Mouse (Mus musculus): Measurements from ENCODE around the gene Apbb1ip. TPM values are rescaled to one million over a fixed set of nuclear protein-coding genes. Genes with fewer than 3 reads are reported as not detected.

The Apbb1ip gene
- polyA plus RNA-seq, 1 experiment from 2014 or later = 1.5 TPM

DNA sequence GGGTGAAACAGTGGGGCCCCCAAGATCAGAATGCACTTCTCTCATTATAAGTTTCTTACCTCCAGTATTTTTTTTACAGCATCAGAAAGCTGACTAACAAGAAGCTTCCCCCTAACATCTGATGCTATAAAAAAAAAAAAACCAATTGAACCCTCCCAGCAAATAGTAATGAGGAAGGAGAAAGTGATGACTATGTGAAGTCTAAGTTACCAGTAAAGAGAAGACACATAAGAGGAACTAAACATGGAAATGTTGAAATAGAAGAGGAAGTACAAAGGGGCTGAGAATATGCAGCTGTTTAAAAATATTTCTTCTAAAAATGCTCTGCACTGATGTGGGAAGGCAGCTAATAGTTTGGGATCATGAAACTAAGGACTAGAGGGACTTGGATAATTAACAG lies 27.1 kb upstream of the Apbb1ip start:
- Histone ChIP-seq H3K36me3 (replicated peaks; ENCODE audit: control insufficient read depth, insufficient read depth, low read depth, low read length) (no peaks in the 10 kb centered on the region), H3K9me3 (replicated peaks; ENCODE audit: control insufficient read depth, low read length) (no peaks in the 10 kb centered on the region), H3K4me2 (ENCODE audit: low read depth, low read length) (no peak overlapping the region), H3K9ac (replicated peaks; ENCODE audit: low read length) (no peak overlapping the region), H3K27ac (replicated peaks; ENCODE audit: low read depth, low read length) (no peak overlapping the region), H3K4me1 (ENCODE audit: control insufficient read depth, insufficient read depth, low read length) (no peaks in the 10 kb centered on the region), H3K27me3 (ENCODE audit: control insufficient read depth, insufficient read depth, low read length) (no peaks in the 10 kb centered on the region), H3K4me3 (ENCODE audit: low read depth, low read length) (no peak overlapping the region)
- ATAC-seq (replicated peaks; ENCODE audit: insufficient number of reproducible peaks, low FRiP score, low TSS enrichment, low read depth) = no peak
- DNase-seq (ENCODE audit: low spot score) = no peak

DNA sequence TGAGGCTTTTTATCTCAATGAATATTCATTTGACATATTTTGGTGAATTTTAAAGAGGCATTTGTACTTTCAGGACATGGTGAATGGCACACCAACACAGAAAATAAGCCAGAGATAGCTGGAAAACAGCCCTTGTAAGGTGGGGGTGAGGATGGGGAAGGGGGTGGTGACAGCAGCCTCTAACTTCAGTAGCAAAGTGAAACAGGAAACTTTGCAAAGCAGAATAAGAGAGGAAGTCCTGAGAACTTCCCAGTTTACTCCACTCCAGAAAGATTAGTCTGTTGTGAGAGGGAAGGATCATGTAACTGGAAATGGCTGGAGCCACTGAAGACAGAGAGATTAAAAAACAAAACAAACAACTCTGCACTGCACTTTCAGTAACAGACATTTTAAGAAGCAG lies 26.0 kb upstream of the Apbb1ip start:
- Histone ChIP-seq H3K4me3 (ENCODE audit: low read depth, low read length) (no peak overlapping the region), H3K9ac (replicated peaks; ENCODE audit: low read length) (no peak overlapping the region), H3K27ac (replicated peaks; ENCODE audit: low read depth, low read length) (no peak overlapping the region), H3K27me3 (ENCODE audit: control insufficient read depth, insufficient read depth, low read length) (no peaks in the 10 kb centered on the region), H3K4me1 (ENCODE audit: control insufficient read depth, insufficient read depth, low read length) (no peaks in the 10 kb centered on the region), H3K36me3 (replicated peaks; ENCODE audit: control insufficient read depth, insufficient read depth, low read depth, low read length) (no peaks in the 10 kb centered on the region), H3K4me2 (ENCODE audit: low read depth, low read length) (no peak overlapping the region), H3K9me3 (replicated peaks; ENCODE audit: control insufficient read depth, low read length) (no peaks in the 10 kb centered on the region)
- DNase-seq (ENCODE audit: low spot score) (no peak), ATAC-seq (replicated peaks; ENCODE audit: insufficient number of reproducible peaks, low FRiP score, low TSS enrichment, low read depth) (no peak)

DNA sequence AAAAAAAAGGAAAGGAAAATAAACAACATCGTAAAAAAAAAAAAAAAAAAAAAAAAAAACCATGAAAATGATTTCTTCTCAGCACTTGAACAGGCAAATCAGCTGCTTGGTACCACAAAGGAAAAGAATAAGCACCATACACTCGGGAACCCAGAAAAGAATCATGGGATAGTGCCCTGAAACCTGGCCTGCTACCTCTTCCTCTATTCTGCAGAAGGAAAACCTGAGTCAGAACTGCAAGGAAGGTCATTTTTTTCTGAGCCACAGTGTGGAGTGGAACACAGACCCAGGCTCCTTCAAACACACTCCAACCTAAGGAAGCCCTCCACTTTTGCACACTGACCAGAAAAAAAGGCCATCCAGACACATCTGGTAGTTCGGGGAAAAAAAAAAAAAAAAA lies 24.1 kb upstream of the Apbb1ip start:
- H3K9me3 ChIP-seq (replicated peaks; ENCODE audit: control insufficient read depth, low read length) = no peaks in the 10 kb centered on the region
- no peak overlapping the region for H3K4me3 ChIP-seq (ENCODE audit: low read depth, low read length)
- no peak for DNase-seq (ENCODE audit: low spot score)
- no peaks in the 10 kb centered on the region for H3K4me1 ChIP-seq (ENCODE audit: control insufficient read depth, insufficient read depth, low read length)
- no peaks in the 10 kb centered on the region for H3K27me3 ChIP-seq (ENCODE audit: control insufficient read depth, insufficient read depth, low read length)
- WGBS = 78% methylated on average over 3 of the region's 3 CpGs
- H3K36me3 ChIP-seq (replicated peaks; ENCODE audit: control insufficient read depth, insufficient read depth, low read depth, low read length) = no peaks in the 10 kb centered on the region
- ATAC-seq (replicated peaks; ENCODE audit: insufficient number of reproducible peaks, low FRiP score, low TSS enrichment, low read depth) = no peak
- H3K9ac ChIP-seq (replicated peaks; ENCODE audit: low read length) = no peak overlapping the region
- no peak overlapping the region for H3K4me2 ChIP-seq (ENCODE audit: low read depth, low read length)
- H3K27ac ChIP-seq (replicated peaks; ENCODE audit: low read depth, low read length) = no peak overlapping the region

DNA sequence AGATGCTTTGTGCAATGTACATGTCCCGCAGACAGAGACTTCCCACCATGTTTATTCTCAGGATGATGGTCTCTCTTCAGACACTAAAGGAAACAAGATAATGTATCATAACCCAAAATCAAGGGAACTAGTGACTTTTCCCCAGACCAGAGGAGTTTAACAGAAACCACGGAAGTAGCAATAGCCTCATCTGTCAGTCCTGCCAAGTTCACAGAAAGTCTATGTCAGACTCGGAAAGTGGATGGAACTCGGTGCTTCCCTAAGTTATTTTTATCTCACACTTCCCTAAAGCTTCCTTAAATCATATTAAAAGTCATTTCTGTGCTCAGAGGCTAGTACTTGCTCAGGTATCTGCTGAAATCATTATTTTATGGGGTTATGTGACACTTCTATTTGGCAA lies 21.4 kb upstream of the Apbb1ip start:
- Histone ChIP-seq H3K27ac (replicated peaks; ENCODE audit: low read depth, low read length) (no peak overlapping the region), H3K4me2 (ENCODE audit: low read depth, low read length) (no peak overlapping the region), H3K4me1 (ENCODE audit: control insufficient read depth, insufficient read depth, low read length) (no peaks in the 10 kb centered on the region), H3K9ac (replicated peaks; ENCODE audit: low read length) (no peak overlapping the region), H3K9me3 (replicated peaks; ENCODE audit: control insufficient read depth, low read length) (no peaks in the 10 kb centered on the region), H3K36me3 (replicated peaks; ENCODE audit: control insufficient read depth, insufficient read depth, low read depth, low read length) (no peaks in the 10 kb centered on the region), H3K4me3 (ENCODE audit: low read depth, low read length) (no peak overlapping the region), H3K27me3 (ENCODE audit: control insufficient read depth, insufficient read depth, low read length) (no peaks in the 10 kb centered on the region)
- no peak for DNase-seq (ENCODE audit: low spot score)
- 87% methylated on average over 4 of the region's 4 CpGs for WGBS
- ATAC-seq (replicated peaks; ENCODE audit: insufficient number of reproducible peaks, low FRiP score, low TSS enrichment, low read depth) = no peak

DNA sequence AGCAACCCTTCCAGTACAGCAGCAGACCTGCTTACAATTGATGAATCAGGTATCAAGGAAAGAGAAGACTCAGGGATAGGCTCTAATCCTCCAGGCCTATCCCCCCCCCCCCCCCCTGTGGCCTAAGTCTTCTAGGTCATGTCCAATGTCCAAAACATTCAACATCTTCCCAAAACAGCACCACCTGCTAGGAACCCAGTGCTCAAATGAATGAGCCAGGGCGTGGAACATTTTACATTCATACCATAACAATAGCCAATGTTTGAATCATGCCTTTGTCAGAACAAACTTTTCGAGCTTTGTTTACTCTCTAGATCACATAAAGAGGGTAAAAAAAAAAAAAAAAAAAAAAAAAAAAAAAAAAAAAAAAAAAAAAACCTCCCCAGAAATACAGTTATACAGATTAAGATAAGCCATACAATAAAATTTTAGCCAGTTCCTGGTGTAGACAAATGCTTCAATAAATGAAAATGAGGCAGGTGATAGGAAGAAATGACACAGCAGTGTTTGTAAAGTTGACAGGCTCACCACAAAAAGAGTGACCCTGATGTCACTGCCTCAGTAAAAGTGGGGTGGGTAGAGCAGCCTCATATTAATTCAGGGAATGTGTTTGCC lies 20.3 kb upstream of the Apbb1ip start:
- ATAC-seq (replicated peaks; ENCODE audit: insufficient number of reproducible peaks, low FRiP score, low TSS enrichment, low read depth) (no peak), DNase-seq (ENCODE audit: low spot score) (no peak)
- Histone ChIP-seq H3K9me3 (replicated peaks; ENCODE audit: control insufficient read depth, low read length) (no peaks in the 10 kb centered on the region), H3K4me1 (ENCODE audit: control insufficient read depth, insufficient read depth, low read length) (no peaks in the 10 kb centered on the region), H3K4me2 (ENCODE audit: low read depth, low read length) (no peak overlapping the region), H3K36me3 (replicated peaks; ENCODE audit: control insufficient read depth, insufficient read depth, low read depth, low read length) (no peaks in the 10 kb centered on the region), H3K9ac (replicated peaks; ENCODE audit: low read length) (no peak overlapping the region), H3K4me3 (ENCODE audit: low read depth, low read length) (no peak overlapping the region), H3K27me3 (ENCODE audit: control insufficient read depth, insufficient read depth, low read length) (no peaks in the 10 kb centered on the region), H3K27ac (replicated peaks; ENCODE audit: low read depth, low read length) (no peak overlapping the region)
- 70% methylated on average over 2 of the region's 2 CpGs for WGBS

DNA sequence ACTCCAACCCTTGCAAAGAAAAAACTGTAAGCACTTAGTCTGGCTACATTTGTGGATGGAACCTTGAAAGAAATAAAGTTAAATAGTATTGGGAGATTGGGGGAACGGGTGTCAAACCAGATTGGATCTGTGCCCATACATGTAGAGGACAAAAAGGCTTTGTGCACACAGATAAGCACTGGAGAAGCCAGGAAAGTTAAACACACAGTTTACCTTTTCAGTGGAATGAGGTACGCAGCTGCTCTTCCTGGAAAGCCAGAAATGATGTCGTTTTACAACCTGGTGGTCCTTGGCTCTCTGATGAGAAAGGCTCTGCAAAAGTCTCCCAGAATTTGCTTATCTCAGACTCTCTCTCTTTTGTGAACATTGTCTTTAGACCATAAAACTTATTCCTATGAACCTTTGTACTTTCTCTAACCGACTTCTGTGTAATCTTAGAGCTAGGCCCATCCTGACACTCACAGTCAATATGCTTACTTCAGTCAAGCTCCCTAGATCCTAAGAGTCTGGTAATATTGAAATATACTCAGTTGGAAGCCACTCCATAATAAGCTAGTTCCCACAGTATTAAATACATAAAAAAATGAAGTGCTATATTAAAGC lies 19.6 kb upstream of the Apbb1ip start:
- H3K9ac ChIP-seq (replicated peaks; ENCODE audit: low read length) = no peak overlapping the region
- DNase-seq (ENCODE audit: low spot score) = no peak
- H3K27ac ChIP-seq (replicated peaks; ENCODE audit: low read depth, low read length) = no peak overlapping the region
- H3K9me3 ChIP-seq (replicated peaks; ENCODE audit: control insufficient read depth, low read length) = no peaks in the 10 kb centered on the region
- H3K4me3 ChIP-seq (ENCODE audit: low read depth, low read length) = no peak overlapping the region
- no peaks in the 10 kb centered on the region for H3K36me3 ChIP-seq (replicated peaks; ENCODE audit: control insufficient read depth, insufficient read depth, low read depth, low read length)
- no peak overlapping the region for H3K4me2 ChIP-seq (ENCODE audit: low read depth, low read length)
- H3K4me1 ChIP-seq (ENCODE audit: control insufficient read depth, insufficient read depth, low read length) = no peaks in the 10 kb centered on the region
- no peaks in the 10 kb centered on the region for H3K27me3 ChIP-seq (ENCODE audit: control insufficient read depth, insufficient read depth, low read length)
- ATAC-seq (replicated peaks; ENCODE audit: insufficient number of reproducible peaks, low FRiP score, low TSS enrichment, low read depth) = no peak
- WGBS = 85% methylated on average over 4 of the region's 4 CpGs

DNA sequence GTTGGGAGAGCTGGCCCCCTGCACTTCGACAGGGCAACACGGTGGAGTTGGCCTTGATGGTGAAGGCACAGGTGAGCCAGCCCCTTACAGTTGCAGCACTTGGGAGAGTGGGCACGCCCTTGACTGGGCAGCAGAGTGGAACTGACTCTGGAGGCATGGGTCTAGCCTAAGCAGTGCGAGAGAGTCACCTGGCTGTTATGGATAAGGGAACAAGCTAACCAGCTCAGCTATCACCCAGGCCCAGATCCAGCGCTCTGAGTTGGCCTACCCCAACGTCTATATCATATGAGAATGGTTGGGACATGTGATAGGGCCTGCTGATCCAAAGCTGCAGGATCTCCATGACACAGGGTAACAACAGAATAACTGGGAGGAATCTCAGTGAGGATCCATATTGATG lies 18.3 kb upstream of the Apbb1ip start:
- no peaks in the 10 kb centered on the region for H3K27me3 ChIP-seq (ENCODE audit: control insufficient read depth, insufficient read depth, low read length)
- ATAC-seq (replicated peaks; ENCODE audit: insufficient number of reproducible peaks, low FRiP score, low TSS enrichment, low read depth) (no peak), DNase-seq (ENCODE audit: low spot score) (no peak)
- H3K9me3 ChIP-seq (replicated peaks; ENCODE audit: control insufficient read depth, low read length) = no peaks in the 10 kb centered on the region
- H3K27ac ChIP-seq (replicated peaks; ENCODE audit: low read depth, low read length) = no peak overlapping the region
- H3K4me3 ChIP-seq (ENCODE audit: low read depth, low read length) = no peak overlapping the region
- no peaks in the 10 kb centered on the region for H3K36me3 ChIP-seq (replicated peaks; ENCODE audit: control insufficient read depth, insufficient read depth, low read depth, low read length)
- H3K9ac ChIP-seq (replicated peaks; ENCODE audit: low read length) = no peak overlapping the region
- WGBS = 83% methylated on average over 6 of the region's 6 CpGs
- no peaks in the 10 kb centered on the region for H3K4me1 ChIP-seq (ENCODE audit: control insufficient read depth, insufficient read depth, low read length)
- H3K4me2 ChIP-seq (ENCODE audit: low read depth, low read length) = no peak overlapping the region

DNA sequence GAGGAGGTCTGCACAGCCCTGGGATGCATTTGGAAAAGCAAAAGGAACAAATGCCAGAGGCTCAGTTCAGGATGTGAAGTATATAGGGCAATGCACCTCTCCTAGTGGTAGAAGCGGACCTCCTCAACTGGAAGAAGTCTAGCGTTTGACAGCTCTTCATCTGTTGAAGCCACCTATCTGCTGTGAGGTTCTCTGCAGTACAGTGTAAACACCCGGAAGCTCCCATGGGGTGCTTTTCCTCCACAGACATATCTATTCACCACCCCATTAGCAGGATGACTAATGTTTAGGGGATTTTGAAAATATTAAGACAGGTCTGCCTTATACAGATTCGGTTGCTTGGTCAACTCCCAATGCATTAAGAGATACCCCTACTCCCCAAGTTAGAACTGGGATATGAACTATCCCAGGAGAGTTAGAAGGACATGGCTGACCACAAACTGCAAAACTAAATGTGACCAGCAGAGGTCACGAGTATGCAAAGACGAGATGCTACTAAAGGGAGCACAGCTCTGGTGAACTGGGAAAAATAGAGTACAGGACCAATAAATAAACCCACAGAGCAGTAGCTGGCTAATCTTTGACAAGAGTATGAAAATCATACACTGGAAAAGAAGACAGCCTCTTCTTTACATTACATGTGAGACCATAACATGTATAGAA lies 15.5 kb upstream of the Apbb1ip start:
- no peak overlapping the region for H3K9ac ChIP-seq (replicated peaks; ENCODE audit: low read length)
- no peak overlapping the region for H3K4me2 ChIP-seq (ENCODE audit: low read depth, low read length)
- H3K4me3 ChIP-seq (ENCODE audit: low read depth, low read length) = no peak overlapping the region
- H3K27me3 ChIP-seq (ENCODE audit: control insufficient read depth, insufficient read depth, low read length) = no peaks in the 10 kb centered on the region
- 42% methylated on average over 6 of the region's 6 CpGs for WGBS
- no peaks in the 10 kb centered on the region for H3K9me3 ChIP-seq (replicated peaks; ENCODE audit: control insufficient read depth, low read length)
- ATAC-seq (replicated peaks; ENCODE audit: insufficient number of reproducible peaks, low FRiP score, low TSS enrichment, low read depth) = no peak
- H3K27ac ChIP-seq (replicated peaks; ENCODE audit: low read depth, low read length) = no peak overlapping the region
- peak; percentile 67 for DNase-seq (ENCODE audit: low spot score)
- H3K4me1 ChIP-seq (ENCODE audit: control insufficient read depth, insufficient read depth, low read length) = no peaks in the 10 kb centered on the region
- H3K36me3 ChIP-seq (replicated peaks; ENCODE audit: control insufficient read depth, insufficient read depth, low read depth, low read length) = no peaks in the 10 kb centered on the region

Measured in embryonic facial prominence, embryonic 11.5 days (tissue).